15 mouse cellular contexts compared by ENCODE assay signal in genomic region chr11:34312208-34312607, GRCm38 (mm10). TPM values are rescaled to one million over a fixed set of nuclear protein-coding genes. Genes with fewer than 3 reads are reported as not detected.
"Had no signal": no experiment of that assay in that cellular context is flagged by ENCODE, and none has a peak within 500 bp of the region (broad histone marks: within the 10 kb centered on the region; RNA-seq: fewer than 3 reads in every experiment).

No protein-coding gene starts in this region.

- H3K4me3 ChIP-seq: kidney, embryonic 15.5 days; left cerebral cortex, adult 2 months; liver, embryonic 15.5 days; midbrain, embryonic 10.5 days had no signal

- H3K4me1 ChIP-seq: liver, embryonic 15.5 days had no signal

- H3K9me3 ChIP-seq: kidney, embryonic 15.5 days; liver, embryonic 15.5 days; midbrain, embryonic 10.5 days had no signal

- H3K9ac ChIP-seq: kidney, embryonic 15.5 days; liver, embryonic 15.5 days had no signal

- H3K27ac ChIP-seq: kidney, embryonic 15.5 days; left cerebral cortex, adult 2 months; liver, embryonic 15.5 days; midbrain, embryonic 10.5 days had no signal

- H3K36me3 ChIP-seq: kidney, embryonic 15.5 days; liver, embryonic 15.5 days; midbrain, embryonic 10.5 days had no signal

- DNase-seq: kidney, adult 11 months; kidney, adult 8-10 months; kidney, postnatal 10 days; kidney, postnatal 36 days; layer of hippocampus, postnatal 36 days; lung, adult 2 months; lung, postnatal 14 days; lung, postnatal 4 days; midbrain, embryonic 14.5 days; thymus, adult 18-20 months had no signal

- H3K4me2 ChIP-seq: kidney, embryonic 15.5 days; liver, embryonic 15.5 days had no signal

- H3K27me3 ChIP-seq: liver, embryonic 15.5 days had no signal

RNA-seq across cellular contexts. Expression of gene Fam196b, which starts 2.4 kb away (rescaled TPM):
- polyA plus RNA-seq: lung, embryonic 16.5 days had no signal
